Mouse (Mus musculus): ENCODE results near the gene Dram1. TPM values are rescaled to one million over a fixed set of nuclear protein-coding genes. Genes with fewer than 3 reads are reported as not detected.

The Dram1 gene
- polyA plus RNA-seq, 1 experiment: 0.80 TPM

GRCm38 (mm10) chr10:88398668-88399243, 19.9 kb upstream of the Dram1 start:
- Histone ChIP-seq H3K4me3 (replicated peaks; ENCODE audit: insufficient read depth, low read depth, low read length) (no peak overlapping the region), H3K4me1 (ENCODE audit: control insufficient read depth, insufficient read depth, low read length) (no peaks in the 10 kb centered on the region; the same call in 1 of the 2 replicates), H3K27me3 (ENCODE audit: control insufficient read depth, insufficient read depth, low read length) (no peaks in the 10 kb centered on the region), H3K27ac (ENCODE audit: insufficient read depth, low read length) (no peak overlapping the region)
- TF ChIP-seq CTCF (IDR thresholded peaks at IDR 0.05; ENCODE audit: borderline replicate concordance, insufficient read depth, low read depth, low read length) (no peak), POLR2A (IDR thresholded peaks at IDR 0.05; ENCODE audit: borderline replicate concordance, insufficient read depth, low read length) (no peak)
- 86% methylated on average over 6 of the region's 6 CpGs for WGBS
- no peak for DNase-seq

DNA sequence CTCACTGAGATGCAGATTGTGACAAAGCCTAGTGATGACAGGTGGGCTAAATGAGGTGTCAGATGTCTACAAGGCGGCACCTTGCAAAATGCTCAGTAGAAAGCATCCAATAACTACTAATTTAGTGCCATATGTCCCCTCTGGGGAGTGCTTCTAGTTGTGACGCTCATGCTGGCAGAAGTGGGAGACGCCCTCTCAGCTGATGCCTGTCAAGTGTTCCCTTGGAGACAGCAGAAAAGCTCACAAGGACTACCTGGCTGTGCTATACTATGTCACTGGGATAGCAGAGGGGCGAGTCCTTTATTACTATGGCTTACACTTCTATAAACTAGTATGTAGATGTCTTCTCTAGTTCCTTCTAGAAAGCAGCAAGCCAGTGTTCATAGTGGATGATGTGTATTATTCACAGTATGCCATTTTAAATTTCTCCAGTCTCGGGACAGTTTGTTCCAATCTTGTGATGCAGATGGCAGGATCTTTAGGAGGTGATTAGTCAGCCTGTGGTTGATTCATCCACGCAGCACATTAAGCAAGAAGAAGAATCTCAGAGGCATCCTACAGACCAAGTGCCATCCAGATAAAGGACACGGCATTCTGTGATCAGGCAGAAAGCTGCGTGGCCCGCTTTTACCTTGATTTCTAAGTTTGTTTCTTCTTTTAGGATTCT, 13.4 kb upstream of the Dram1 start:
- Histone ChIP-seq H3K27me3 (ENCODE audit: control insufficient read depth, insufficient read depth, low read length) (no peaks in the 10 kb centered on the region), H3K4me1 (ENCODE audit: control insufficient read depth, insufficient read depth, low read length) (peaks cover 8% of the 10 kb centered on the region), H3K4me3 (replicated peaks; ENCODE audit: insufficient read depth, low read depth, low read length) (no peak overlapping the region), H3K27ac (ENCODE audit: insufficient read depth, low read length) (no peak overlapping the region)
- DNase-seq: peak in 1 of 2 experiments; percentile 21
- TF ChIP-seq POLR2A (IDR thresholded peaks at IDR 0.05; ENCODE audit: borderline replicate concordance, insufficient read depth, low read length): no peak
- TF ChIP-seq CTCF (IDR thresholded peaks at IDR 0.05; ENCODE audit: borderline replicate concordance, insufficient read depth, low read depth, low read length): no peak
- WGBS: 61% methylated on average over 9 of the region's 9 CpGs

- no peak overlapping the region for H3K4me3 ChIP-seq (replicated peaks; ENCODE audit: insufficient read depth, low read depth, low read length)
- H3K27ac ChIP-seq (ENCODE audit: insufficient read depth, low read length): no peak overlapping the region
- H3K27me3 ChIP-seq (ENCODE audit: control insufficient read depth, insufficient read depth, low read length): no peaks in the 10 kb centered on the region
- peaks cover 8% of the 10 kb centered on the region for H3K4me1 ChIP-seq (ENCODE audit: control insufficient read depth, insufficient read depth, low read length)
- TF ChIP-seq CTCF (IDR thresholded peaks at IDR 0.05; ENCODE audit: borderline replicate concordance, insufficient read depth, low read depth, low read length): no peak
- no peak for TF ChIP-seq POLR2A (IDR thresholded peaks at IDR 0.05; ENCODE audit: borderline replicate concordance, insufficient read depth, low read length)
- no peak for DNase-seq
- 94% methylated on average over 9 of the region's 9 CpGs for WGBS
Observed at GRCm38 (mm10) chr10:88391495-88391894, 12.6 kb upstream of the Dram1 start.

DNA sequence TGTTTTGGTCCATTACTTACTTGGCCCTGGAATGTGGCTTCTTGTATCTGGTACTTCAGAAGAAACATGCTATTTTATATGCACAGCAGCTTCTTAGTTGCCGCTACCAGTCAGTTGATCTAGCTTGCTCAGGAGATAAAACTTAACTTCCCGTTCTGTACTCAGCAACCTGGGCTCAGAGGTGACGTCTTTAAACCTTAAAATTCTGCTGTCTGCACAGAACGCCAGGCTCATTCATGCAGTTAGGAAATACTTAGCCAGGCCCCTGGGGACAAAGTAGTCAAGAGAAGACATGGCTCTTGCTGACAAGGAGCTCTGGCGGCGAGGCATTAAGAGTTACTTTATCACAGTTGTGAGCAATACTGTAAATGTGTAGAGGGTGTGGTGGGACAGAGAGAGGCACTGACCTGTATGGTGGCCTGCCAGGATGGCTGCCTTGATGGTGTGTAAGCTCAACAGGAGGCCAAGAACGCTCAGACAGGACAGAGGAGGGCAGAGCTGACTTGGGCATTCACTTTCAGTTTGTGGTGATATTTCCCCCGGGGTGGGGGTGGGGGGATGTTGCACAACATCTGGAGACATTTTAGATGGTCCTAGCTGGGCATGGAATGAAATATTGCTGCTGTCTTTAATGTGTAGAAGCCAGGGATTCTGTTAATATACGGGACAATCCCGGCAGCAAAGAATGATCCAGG, 11.4 kb upstream of the Dram1 start:
- H3K27me3 ChIP-seq (ENCODE audit: control insufficient read depth, insufficient read depth, low read length): no peaks in the 10 kb centered on the region
- TF ChIP-seq CTCF (IDR thresholded peaks at IDR 0.05; ENCODE audit: borderline replicate concordance, insufficient read depth, low read depth, low read length) (no peak), POLR2A (IDR thresholded peaks at IDR 0.05; ENCODE audit: borderline replicate concordance, insufficient read depth, low read length) (no peak)
- H3K27ac ChIP-seq (ENCODE audit: insufficient read depth, low read length): no peak overlapping the region
- 70% methylated on average over 10 of the region's 10 CpGs for WGBS
- H3K4me1 ChIP-seq (ENCODE audit: control insufficient read depth, insufficient read depth, low read length): peaks cover 13% of the 10 kb centered on the region
- H3K4me3 ChIP-seq (replicated peaks; ENCODE audit: insufficient read depth, low read depth, low read length): no peak overlapping the region
- DNase-seq: no peak

- Histone ChIP-seq H3K27ac (ENCODE audit: insufficient read depth, low read length) (no peak overlapping the region), H3K4me1 (ENCODE audit: control insufficient read depth, insufficient read depth, low read length) (peaks cover 13% of the 10 kb centered on the region), H3K4me3 (replicated peaks; ENCODE audit: insufficient read depth, low read depth, low read length) (no peak overlapping the region), H3K27me3 (ENCODE audit: control insufficient read depth, insufficient read depth, low read length) (no peaks in the 10 kb centered on the region)
- 9% methylated on average over 4 of the region's 4 CpGs for WGBS
- no peak for DNase-seq
- TF ChIP-seq POLR2A (IDR thresholded peaks at IDR 0.05; ENCODE audit: borderline replicate concordance, insufficient read depth, low read length) (no peak), CTCF (IDR thresholded peaks at IDR 0.05; ENCODE audit: borderline replicate concordance, insufficient read depth, low read depth, low read length) (no peak)
Observed at GRCm38 (mm10) chr10:88389576-88389975, 10.7 kb upstream of the Dram1 start.

GRCm38 (mm10) chr10:88386251-88386650, 7.4 kb upstream of the Dram1 start:
- no peaks in the 10 kb centered on the region for H3K27me3 ChIP-seq (ENCODE audit: control insufficient read depth, insufficient read depth, low read length)
- 68% methylated on average over 6 of the region's 6 CpGs for WGBS
- H3K27ac ChIP-seq (ENCODE audit: insufficient read depth, low read length): no peak overlapping the region
- no peak overlapping the region for H3K4me3 ChIP-seq (replicated peaks; ENCODE audit: insufficient read depth, low read depth, low read length)
- no peak for TF ChIP-seq POLR2A (IDR thresholded peaks at IDR 0.05; ENCODE audit: borderline replicate concordance, insufficient read depth, low read length)
- no peak for TF ChIP-seq CTCF (IDR thresholded peaks at IDR 0.05; ENCODE audit: borderline replicate concordance, insufficient read depth, low read depth, low read length)
- no peak for DNase-seq
- peaks cover 13% of the 10 kb centered on the region for H3K4me1 ChIP-seq (ENCODE audit: control insufficient read depth, insufficient read depth, low read length)

DNA sequence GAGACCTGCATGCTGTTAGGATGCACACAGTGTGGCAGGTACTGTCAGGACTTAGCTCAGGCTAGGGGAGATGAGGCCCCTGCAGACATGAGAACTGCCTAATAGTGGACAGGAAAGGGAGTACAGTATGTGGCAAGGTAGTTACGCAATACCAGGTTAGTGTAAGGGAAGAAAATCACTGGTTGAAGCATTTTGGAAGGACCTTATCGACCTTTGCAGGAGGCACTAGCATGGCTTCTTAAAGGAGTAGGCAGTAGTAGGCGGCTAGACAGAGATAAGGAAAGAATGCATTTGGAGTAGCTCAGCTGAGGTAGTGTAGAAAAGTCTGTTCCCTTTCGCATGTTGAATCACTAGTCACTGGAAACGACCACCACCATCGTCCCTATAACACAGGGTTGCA, 6.9 kb upstream of the Dram1 start:
- DNase-seq: no peak
- H3K4me1 ChIP-seq (ENCODE audit: control insufficient read depth, insufficient read depth, low read length): peaks cover 14% of the 10 kb centered on the region
- H3K27ac ChIP-seq (ENCODE audit: insufficient read depth, low read length): no peak overlapping the region
- H3K4me3 ChIP-seq (replicated peaks; ENCODE audit: insufficient read depth, low read depth, low read length): no peak overlapping the region
- TF ChIP-seq CTCF (IDR thresholded peaks at IDR 0.05; ENCODE audit: borderline replicate concordance, insufficient read depth, low read depth, low read length) (no peak), POLR2A (IDR thresholded peaks at IDR 0.05; ENCODE audit: borderline replicate concordance, insufficient read depth, low read length) (no peak)
- no peaks in the 10 kb centered on the region for H3K27me3 ChIP-seq (ENCODE audit: control insufficient read depth, insufficient read depth, low read length)
- WGBS: 88% methylated on average over 6 of the region's 6 CpGs

Data from cerebellum, adult 2 months (tissue).